Mouse (Mus musculus): ENCODE data around the gene Adam30.

- TF ChIP-seq CTCF (IDR thresholded peaks at IDR 0.05; ENCODE audit: low read depth, low read length) (no peak), POLR2A (IDR thresholded peaks at IDR 0.05; ENCODE audit: insufficient read depth, low read length) (no peak), EP300 (IDR thresholded peaks at IDR 0.05; ENCODE audit: insufficient read depth, low read depth, low read length) (no peak)
Measured at GRCm38 (mm10) chr3:98132636-98133035, 27.8 kb upstream of the Adam30 start.
